Mouse (Mus musculus): Measurements from ENCODE around the gene Cap2. TPM values are rescaled to one million over a fixed set of nuclear protein-coding genes. Genes with fewer than 3 reads are reported as not detected.

Cap2 gene
- polyA plus RNA-seq, 1 experiment from 2014 or later, result 8.8 TPM

DNA sequence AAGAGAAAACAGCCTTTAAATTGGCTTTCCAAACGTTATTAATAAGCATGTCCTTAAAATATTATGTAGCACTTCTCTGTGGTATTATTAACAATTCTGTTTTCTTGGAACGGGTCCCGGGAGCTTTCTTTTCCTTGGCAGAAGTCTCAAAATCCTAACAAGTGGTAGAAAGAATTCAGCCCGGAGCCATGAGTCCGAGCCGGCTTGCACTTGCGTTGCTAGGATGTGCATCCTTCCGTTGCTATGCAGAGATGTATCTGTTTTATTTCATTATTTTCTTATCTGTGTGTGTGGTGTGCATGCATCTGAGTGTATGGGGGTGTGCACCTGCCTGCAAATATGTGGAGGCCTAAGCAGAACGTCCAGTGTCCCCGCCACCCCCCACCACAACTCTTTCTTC is 126.2 kb downstream of the Cap2 start:
- Histone ChIP-seq H3K4me2 (ENCODE audit: low read depth, low read length) (no peak overlapping the region), H3K36me3 (replicated peaks; ENCODE audit: control insufficient read depth, insufficient read depth, low read depth, low read length) (no peaks in the 10 kb centered on the region), H3K27me3 (ENCODE audit: control insufficient read depth, insufficient read depth, low read length) (no peaks in the 10 kb centered on the region), H3K9ac (replicated peaks; ENCODE audit: low read length) (no peak overlapping the region), H3K4me1 (ENCODE audit: control insufficient read depth, insufficient read depth, low read length) (no peaks in the 10 kb centered on the region), H3K4me3 (ENCODE audit: low read depth, low read length) (no peak overlapping the region), H3K27ac (replicated peaks; ENCODE audit: low read depth, low read length) (no peak overlapping the region), H3K9me3 (replicated peaks; ENCODE audit: control insufficient read depth, low read length) (no peaks in the 10 kb centered on the region)
- ATAC-seq (replicated peaks; ENCODE audit: insufficient number of reproducible peaks, low FRiP score, low TSS enrichment, low read depth) (no peak), DNase-seq (ENCODE audit: low spot score) (no peak)
- WGBS, result 88% methylated on average over 10 of the region's 10 CpGs

GRCm38 (mm10) chr13:46629391-46629790 is 127.7 kb downstream of the Cap2 start:
- WGBS, result 85% methylated on average over 6 of the region's 6 CpGs
- Histone ChIP-seq H3K27ac (replicated peaks; ENCODE audit: low read depth, low read length) (no peak overlapping the region), H3K4me1 (ENCODE audit: control insufficient read depth, insufficient read depth, low read length) (no peaks in the 10 kb centered on the region), H3K4me3 (ENCODE audit: low read depth, low read length) (no peak overlapping the region), H3K27me3 (ENCODE audit: control insufficient read depth, insufficient read depth, low read length) (no peaks in the 10 kb centered on the region), H3K9ac (replicated peaks; ENCODE audit: low read length) (no peak overlapping the region), H3K4me2 (ENCODE audit: low read depth, low read length) (no peak overlapping the region), H3K9me3 (replicated peaks; ENCODE audit: control insufficient read depth, low read length) (no peaks in the 10 kb centered on the region), H3K36me3 (replicated peaks; ENCODE audit: control insufficient read depth, insufficient read depth, low read depth, low read length) (no peaks in the 10 kb centered on the region)
- no peak for DNase-seq (ENCODE audit: low spot score)
- no peak for ATAC-seq (replicated peaks; ENCODE audit: insufficient number of reproducible peaks, low FRiP score, low TSS enrichment, low read depth)

DNA sequence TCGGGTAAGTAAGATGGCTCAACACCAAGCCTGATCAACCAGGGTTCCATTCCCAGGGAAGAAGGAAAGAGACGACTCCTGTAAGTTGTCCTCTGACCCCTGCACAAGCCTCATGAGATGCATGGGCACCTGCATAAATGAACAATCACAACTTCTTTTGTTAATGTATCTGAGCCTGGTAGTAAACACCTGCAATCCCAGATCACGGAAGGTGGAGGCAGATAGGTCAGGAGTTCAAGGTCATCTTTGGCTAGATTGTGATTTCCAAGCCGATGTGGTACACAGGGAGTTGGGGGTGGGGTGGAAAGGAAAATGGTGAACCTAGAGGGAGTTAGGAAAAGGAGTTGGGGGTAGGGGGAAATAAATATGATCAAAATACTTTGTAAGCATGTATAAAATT is 131.1 kb downstream of the Cap2 start:
- H3K4me2 ChIP-seq (ENCODE audit: low read depth, low read length), result no peak overlapping the region
- H3K27ac ChIP-seq (replicated peaks; ENCODE audit: low read depth, low read length), result no peak overlapping the region

DNA sequence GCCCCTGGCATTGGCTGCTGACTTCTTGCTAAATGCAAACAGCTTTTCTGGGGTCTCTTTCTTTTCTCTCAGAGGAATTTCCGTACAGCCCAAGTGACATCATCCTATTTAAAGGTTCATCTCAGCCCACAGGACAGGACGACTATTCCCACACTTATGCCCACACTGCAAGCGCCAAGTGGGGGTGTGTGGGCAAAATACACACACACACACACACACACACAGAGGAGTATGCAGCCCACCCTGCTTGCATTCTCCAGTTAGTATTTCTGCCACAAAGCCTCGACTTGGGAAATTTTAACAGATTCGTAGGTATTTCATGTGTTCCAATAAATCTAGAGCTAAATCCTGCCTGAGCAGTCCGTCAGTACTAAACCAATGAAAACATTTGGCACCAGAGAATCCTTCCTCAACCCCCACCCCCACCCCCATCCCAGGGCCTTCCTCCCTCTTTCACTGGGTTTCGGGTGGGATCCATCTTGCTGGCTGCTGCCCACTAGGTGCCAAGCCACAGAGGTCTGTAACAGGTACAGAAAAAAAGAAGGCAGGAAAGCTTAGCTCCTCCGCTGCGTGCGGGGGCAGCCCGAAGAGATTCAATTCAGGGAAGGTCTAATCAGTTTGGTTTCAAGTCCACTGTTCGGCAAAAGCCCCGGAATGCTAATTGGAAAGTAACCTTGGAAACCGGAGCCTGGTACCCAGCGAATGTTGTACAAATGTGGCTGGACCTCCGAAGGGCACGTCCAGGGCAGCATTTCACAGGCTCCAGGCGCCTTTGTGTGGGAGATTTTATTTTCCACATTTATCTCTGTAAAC is 131.9 kb downstream of the Cap2 start:
- H3K27ac ChIP-seq (replicated peaks; ENCODE audit: low read depth, low read length), result no peak overlapping the region
- no peaks in the 10 kb centered on the region for H3K27me3 ChIP-seq (ENCODE audit: control insufficient read depth, insufficient read depth, low read length)
- H3K36me3 ChIP-seq (replicated peaks; ENCODE audit: control insufficient read depth, insufficient read depth, low read depth, low read length), result no peaks in the 10 kb centered on the region
- no peak overlapping the region for H3K4me3 ChIP-seq (ENCODE audit: low read depth, low read length)
- peak overlapping the region; percentile 32 for H3K4me2 ChIP-seq (ENCODE audit: low read depth, low read length)
- peak; percentile 56 for ATAC-seq (replicated peaks; ENCODE audit: insufficient number of reproducible peaks, low FRiP score, low TSS enrichment, low read depth)
- H3K9me3 ChIP-seq (replicated peaks; ENCODE audit: control insufficient read depth, low read length), result no peaks in the 10 kb centered on the region
- WGBS, result 30% methylated on average over 18 of the region's 18 CpGs
- no peaks in the 10 kb centered on the region for H3K4me1 ChIP-seq (ENCODE audit: control insufficient read depth, insufficient read depth, low read length)
- H3K9ac ChIP-seq (replicated peaks; ENCODE audit: low read length), result no peak overlapping the region; the same call in 1 of the 2 replicates
- DNase-seq (ENCODE audit: low spot score), result peak; percentile 81

More for the DNA sequence above, 131.1 kb downstream of the Cap2 start:
- DNase-seq (ENCODE audit: low spot score) (no peak), ATAC-seq (replicated peaks; ENCODE audit: insufficient number of reproducible peaks, low FRiP score, low TSS enrichment, low read depth) (no peak)
- Histone ChIP-seq H3K9me3 (replicated peaks; ENCODE audit: control insufficient read depth, low read length) (no peaks in the 10 kb centered on the region), H3K36me3 (replicated peaks; ENCODE audit: control insufficient read depth, insufficient read depth, low read depth, low read length) (no peaks in the 10 kb centered on the region), H3K9ac (replicated peaks; ENCODE audit: low read length) (no peak overlapping the region), H3K27me3 (ENCODE audit: control insufficient read depth, insufficient read depth, low read length) (no peaks in the 10 kb centered on the region), H3K4me1 (ENCODE audit: control insufficient read depth, insufficient read depth, low read length) (no peaks in the 10 kb centered on the region), H3K4me3 (ENCODE audit: low read depth, low read length) (no peak overlapping the region)
- 47% methylated on average over 4 of the region's 4 CpGs for WGBS

GRCm38 (mm10) chr13:46634133-46634488 is 132.5 kb downstream of the Cap2 start:
- Histone ChIP-seq H3K4me3 (ENCODE audit: low read depth, low read length) (no peak overlapping the region), H3K27me3 (ENCODE audit: control insufficient read depth, insufficient read depth, low read length) (no peaks in the 10 kb centered on the region), H3K36me3 (replicated peaks; ENCODE audit: control insufficient read depth, insufficient read depth, low read depth, low read length) (no peaks in the 10 kb centered on the region), H3K4me2 (ENCODE audit: low read depth, low read length) (no peak overlapping the region), H3K9ac (replicated peaks; ENCODE audit: low read length) (no peak overlapping the region; the same call in 1 of the 2 replicates), H3K4me1 (ENCODE audit: control insufficient read depth, insufficient read depth, low read length) (no peaks in the 10 kb centered on the region), H3K9me3 (replicated peaks; ENCODE audit: control insufficient read depth, low read length) (no peaks in the 10 kb centered on the region), H3K27ac (replicated peaks; ENCODE audit: low read depth, low read length) (peak overlapping the region; percentile 20; the same call in 1 of the 2 replicates)
- no peak for DNase-seq (ENCODE audit: low spot score)
- 44% methylated on average over 6 of the region's 6 CpGs for WGBS
- no peak for ATAC-seq (replicated peaks; ENCODE audit: insufficient number of reproducible peaks, low FRiP score, low TSS enrichment, low read depth)

DNA sequence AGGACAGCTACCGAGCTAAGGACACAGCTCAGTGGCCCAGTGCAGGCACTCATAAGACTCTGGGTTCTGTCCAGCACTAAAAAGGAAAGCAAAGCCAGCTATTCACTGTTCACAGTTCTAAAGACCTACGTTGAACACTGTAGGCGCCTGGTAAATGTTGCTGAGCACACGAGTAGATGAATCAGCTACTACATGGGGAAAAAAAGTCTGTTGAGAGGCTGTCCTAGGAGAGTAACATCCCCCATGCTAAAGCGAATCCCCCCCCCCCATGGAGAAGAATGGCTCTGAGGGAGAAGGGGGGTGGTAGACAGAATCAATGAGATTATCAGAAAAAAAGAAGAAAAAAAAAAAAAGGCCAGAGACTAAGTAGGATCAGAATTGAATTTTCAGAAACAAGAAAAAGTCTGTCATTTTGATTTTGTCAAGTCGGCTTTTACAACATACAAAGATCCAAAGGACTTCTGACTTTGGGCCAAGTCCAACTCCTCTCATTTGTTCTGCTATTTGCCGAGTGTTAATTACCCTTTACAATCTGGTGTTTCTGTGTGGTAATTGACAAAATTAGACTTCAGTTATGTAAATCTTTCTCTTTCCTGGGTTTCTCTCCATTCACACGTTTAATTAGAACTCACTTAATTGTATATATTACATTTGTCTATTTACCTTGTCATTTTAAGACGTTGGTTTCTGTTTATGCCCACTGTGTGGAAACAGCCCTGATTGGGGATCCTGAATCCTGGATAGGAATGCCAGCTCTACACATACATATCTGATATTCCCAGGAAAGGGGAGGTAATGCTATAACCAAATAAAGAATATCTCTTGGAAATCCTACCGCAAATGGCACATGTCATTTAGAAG is 139.2 kb downstream of the Cap2 start:
- Histone ChIP-seq H3K36me3 (replicated peaks; ENCODE audit: control insufficient read depth, insufficient read depth, low read depth, low read length) (no peaks in the 10 kb centered on the region), H3K4me2 (ENCODE audit: low read depth, low read length) (no peak overlapping the region), H3K4me1 (ENCODE audit: control insufficient read depth, insufficient read depth, low read length) (no peaks in the 10 kb centered on the region), H3K4me3 (ENCODE audit: low read depth, low read length) (no peak overlapping the region), H3K27me3 (ENCODE audit: control insufficient read depth, insufficient read depth, low read length) (no peaks in the 10 kb centered on the region), H3K27ac (replicated peaks; ENCODE audit: low read depth, low read length) (no peak overlapping the region), H3K9ac (replicated peaks; ENCODE audit: low read length) (no peak overlapping the region), H3K9me3 (replicated peaks; ENCODE audit: control insufficient read depth, low read length) (no peaks in the 10 kb centered on the region; the same call in 1 of the 2 replicates)
- WGBS, result 92% methylated on average over 10 of the region's 10 CpGs
- ATAC-seq (replicated peaks; ENCODE audit: insufficient number of reproducible peaks, low FRiP score, low TSS enrichment, low read depth) (no peak), DNase-seq (ENCODE audit: low spot score) (no peak)

DNA sequence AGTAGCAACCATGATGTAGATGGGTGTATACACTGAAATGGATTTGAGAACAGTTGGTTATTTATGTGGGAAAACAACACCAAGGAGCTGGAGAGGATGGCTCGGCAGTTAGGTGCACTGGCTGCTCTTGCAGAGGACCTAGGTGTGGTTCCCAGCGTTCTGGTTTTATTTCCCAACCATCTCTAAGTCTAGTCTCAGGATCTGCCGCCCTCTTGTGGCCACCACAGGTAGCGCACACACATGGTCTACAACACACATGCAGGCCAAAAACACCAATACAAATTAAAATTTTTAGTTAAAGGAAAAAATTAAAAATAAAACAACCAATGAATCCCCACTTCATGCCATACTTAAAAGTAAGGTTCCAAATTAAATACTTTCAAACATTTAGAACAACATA is 140.7 kb downstream of the Cap2 start:
- no peaks in the 10 kb centered on the region for H3K27me3 ChIP-seq (ENCODE audit: control insufficient read depth, insufficient read depth, low read length)
- no peaks in the 10 kb centered on the region for H3K36me3 ChIP-seq (replicated peaks; ENCODE audit: control insufficient read depth, insufficient read depth, low read depth, low read length)
- H3K4me2 ChIP-seq (ENCODE audit: low read depth, low read length), result no peak overlapping the region
- 88% methylated on average over 4 of the region's 4 CpGs for WGBS
- no peaks in the 10 kb centered on the region; the same call in 1 of the 2 replicates for H3K9me3 ChIP-seq (replicated peaks; ENCODE audit: control insufficient read depth, low read length)
- DNase-seq (ENCODE audit: low spot score) (no peak), ATAC-seq (replicated peaks; ENCODE audit: insufficient number of reproducible peaks, low FRiP score, low TSS enrichment, low read depth) (no peak)
- no peak overlapping the region for H3K27ac ChIP-seq (replicated peaks; ENCODE audit: low read depth, low read length)
- no peak overlapping the region for H3K4me3 ChIP-seq (ENCODE audit: low read depth, low read length)
- no peak overlapping the region for H3K9ac ChIP-seq (replicated peaks; ENCODE audit: low read length)
- H3K4me1 ChIP-seq (ENCODE audit: control insufficient read depth, insufficient read depth, low read length), result no peaks in the 10 kb centered on the region

- H3K4me2 ChIP-seq (ENCODE audit: low read depth, low read length), result no peak overlapping the region
- H3K27ac ChIP-seq (replicated peaks; ENCODE audit: low read depth, low read length), result no peak overlapping the region
- H3K9me3 ChIP-seq (replicated peaks; ENCODE audit: control insufficient read depth, low read length), result no peaks in the 10 kb centered on the region; the same call in 1 of the 2 replicates
- WGBS, result 82% methylated on average over 6 of the region's 6 CpGs
- H3K27me3 ChIP-seq (ENCODE audit: control insufficient read depth, insufficient read depth, low read length), result no peaks in the 10 kb centered on the region
- ATAC-seq (replicated peaks; ENCODE audit: insufficient number of reproducible peaks, low FRiP score, low TSS enrichment, low read depth) (no peak), DNase-seq (ENCODE audit: low spot score) (no peak)
- no peak overlapping the region for H3K4me3 ChIP-seq (ENCODE audit: low read depth, low read length)
- H3K4me1 ChIP-seq (ENCODE audit: control insufficient read depth, insufficient read depth, low read length), result no peaks in the 10 kb centered on the region
- H3K9ac ChIP-seq (replicated peaks; ENCODE audit: low read length), result no peak overlapping the region
- no peaks in the 10 kb centered on the region for H3K36me3 ChIP-seq (replicated peaks; ENCODE audit: control insufficient read depth, insufficient read depth, low read depth, low read length)
These were observed 142.5 kb downstream of the Cap2 start for GRCm38 (mm10) chr13:46644175-46644574.

All from embryonic facial prominence, embryonic 11.5 days (tissue).